Mouse (Mus musculus): ENCODE data around the gene Otud5.

- TF ChIP-seq CTCF (conservative IDR thresholded peaks at IDR 0.05; ENCODE audit: low read length) (no peak), NANOG (IDR thresholded peaks at IDR 0.05; ENCODE audit: borderline replicate concordance, low read length) (no peak), POU5F1 (IDR thresholded peaks at IDR 0.05; ENCODE audit: borderline replicate concordance, low read length) (no peak)
These were observed 4.0 kb upstream of the Otud5 start for GRCm38 (mm10) chrX:7837146-7837545.

Measured in E14TG2a.4 (cell line).